In genomic region chrX:98898307-98898706, GRCm38 (mm10) we compare ENCODE assay signal across 11 mouse cellular contexts. TPM values are rescaled to one million over a fixed set of nuclear protein-coding genes. Genes with fewer than 3 reads are reported as not detected.
DNase-seq lines count a peak whose midpoint lies in the region; ATAC-seq and TF ChIP-seq lines count a peak whose summit lies in the region.
"Had no signal": no experiment of that assay in that cellular context is flagged by ENCODE, and none has a peak within 500 bp of the region (broad histone marks: within the 10 kb centered on the region; RNA-seq: fewer than 3 reads in every experiment).

No protein-coding gene starts in this region.

- H3K36me3 ChIP-seq in liver, adult 2 months (ENCODE audit: control insufficient read depth, insufficient read depth, low read length), result no peaks in the 10 kb centered on the region
- no peaks in the 10 kb centered on the region for H3K36me3 ChIP-seq in liver, embryonic 12.5 days
- H3K36me3 ChIP-seq in hindbrain, embryonic 12.5 days, result no peaks in the 10 kb centered on the region
- H3K36me3 ChIP-seq: liver, embryonic 15.5 days had no signal

- DNase-seq in liver, adult 2 months (ENCODE audit: extremely low read depth, low read depth, low spot score), result peak; percentile 43
- DNase-seq in brain, adult 2 months (ENCODE audit: low read depth, low spot score), result peak; percentile 13
- DNase-seq in gastrocnemius, postnatal 4 days (ENCODE audit: low spot score in 2 of 2), result peak; percentile 43 to 52
- DNase-seq in lung, postnatal 14 days, result peak; percentile 37
- DNase-seq in B cell, adult 2 months, result no peak
- no peak for DNase-seq in T-cell, adult 2 months (ENCODE audit: low spot score)
- DNase-seq: thymus, postnatal 25 days had no signal

- no peak for ATAC-seq in liver, embryonic 12.5 days
- ATAC-seq in hindbrain, embryonic 12.5 days (ENCODE audit: low FRiP score), result no peak

- no peaks in the 10 kb centered on the region for H3K79me2 ChIP-seq in liver, adult 2 months (ENCODE audit: control insufficient read depth, insufficient read depth, low read length)

- H3K27me3 ChIP-seq in liver, adult 2 months (ENCODE audit: control insufficient read depth, insufficient read depth, low read length), result no peaks in the 10 kb centered on the region
- H3K27me3 ChIP-seq in liver, embryonic 12.5 days (replicated peaks), result no peaks in the 10 kb centered on the region
- H3K27me3 ChIP-seq in hindbrain, embryonic 12.5 days, result no peaks in the 10 kb centered on the region
- H3K27me3 ChIP-seq: liver, embryonic 15.5 days had no signal

- no peak overlapping the region for H3K4me2 ChIP-seq in liver, embryonic 12.5 days
- no peak overlapping the region for H3K4me2 ChIP-seq in hindbrain, embryonic 12.5 days (replicated peaks)
- H3K4me2 ChIP-seq: liver, embryonic 15.5 days had no signal

- no peak overlapping the region for H3K4me3 ChIP-seq in liver, adult 2 months (ENCODE audit: insufficient read depth, low read depth, low read length)
- H3K4me3 ChIP-seq in liver, embryonic 12.5 days, result no peak overlapping the region
- H3K4me3 ChIP-seq in hindbrain, embryonic 12.5 days, result no peak overlapping the region
- H3K4me3 ChIP-seq: liver, embryonic 15.5 days had no signal

- H3K9me3 ChIP-seq in liver, embryonic 12.5 days (replicated peaks), result no peaks in the 10 kb centered on the region
- no peaks in the 10 kb centered on the region for H3K9me3 ChIP-seq in hindbrain, embryonic 12.5 days (replicated peaks)
- H3K9me3 ChIP-seq: liver, embryonic 15.5 days had no signal

- H3K27ac ChIP-seq in liver, adult 2 months (replicated peaks; ENCODE audit: insufficient read depth, low read depth, low read length), result no peak overlapping the region
- no peak overlapping the region for H3K27ac ChIP-seq in liver, embryonic 12.5 days
- H3K27ac ChIP-seq in hindbrain, embryonic 12.5 days, result no peak overlapping the region
- H3K27ac ChIP-seq: liver, embryonic 15.5 days had no signal

- no peaks in the 10 kb centered on the region for H3K4me1 ChIP-seq in liver, adult 2 months (ENCODE audit: control insufficient read depth, insufficient read depth, low read length)
- no peaks in the 10 kb centered on the region for H3K4me1 ChIP-seq in liver, embryonic 12.5 days
- H3K4me1 ChIP-seq in hindbrain, embryonic 12.5 days, result no peaks in the 10 kb centered on the region
- H3K4me1 ChIP-seq: liver, embryonic 15.5 days had no signal

- no peak for TF ChIP-seq POLR2A in liver, adult 2 months (IDR thresholded peaks at IDR 0.05; ENCODE audit: extremely low read depth, insufficient read depth, low read length)

- 42% methylated on average over 3 of the region's 3 CpGs for WGBS in liver, adult 2 months
- 65% methylated on average over 3 of the region's 3 CpGs for WGBS in liver, embryonic 12.5 days (ENCODE audit: insufficient replicate concordance)
- 84% methylated on average over 3 of the region's 3 CpGs for WGBS in hindbrain, embryonic 12.5 days

- no peak overlapping the region for H3K9ac ChIP-seq in liver, adult 2 months (ENCODE audit: low read depth, low read length)
- no peak overlapping the region for H3K9ac ChIP-seq in liver, embryonic 12.5 days
- H3K9ac ChIP-seq in hindbrain, embryonic 12.5 days, result no peak overlapping the region
- H3K9ac ChIP-seq: liver, embryonic 15.5 days had no signal

- TF ChIP-seq CTCF in liver, adult 2 months (IDR thresholded peaks at IDR 0.05; ENCODE audit: low read depth, low read length), result no peak

RNA-seq across cellular contexts. Expression of gene Ophn1, which starts 7.5 kb away (rescaled TPM):
- total RNA-seq in liver, adult 2 months (2014; rRNA removed), result 2.5 and 2.8 TPM in 2 replicates
- polyA plus RNA-seq in liver, adult 2 months (2012; rRNA removed), result 0.41 and 0.71 TPM in 2 replicates
- polyA plus RNA-seq in liver, embryonic 12.5 days (2016; fragmentation: Nextera tagmentation; extraction: Ambion mirVana), result 3.5 and 4.1 TPM in 2 replicates
- 10 to 100 TPM; 12.1 to 14.2 TPM for total RNA-seq in gastrocnemius, postnatal 4 days (2021)
- polyA plus RNA-seq in hindbrain, embryonic 12.5 days (2016; fragmentation: Nextera tagmentation; extraction: Ambion mirVana), result 31.1 and 38.1 TPM in 2 replicates
- total RNA-seq: MEL had no signal

RNA-seq across cellular contexts. Expression of gene Yipf6, which starts 37.8 kb away (rescaled TPM):
- total RNA-seq in liver, adult 2 months (2014; rRNA removed), result 35.1 and 40.5 TPM in 2 replicates
- polyA plus RNA-seq in liver, adult 2 months (2012; rRNA removed), result 11.7 and 14.9 TPM in 2 replicates
- 15.1 and 15.5 TPM in 2 replicates for polyA plus RNA-seq in liver, embryonic 12.5 days (2016; fragmentation: Nextera tagmentation; extraction: Ambion mirVana)
- total RNA-seq in gastrocnemius, postnatal 4 days (2021), result 10 to 100 TPM; 16.0 to 21.8 TPM
- 21.1 and 23.0 TPM in 2 replicates for polyA plus RNA-seq in hindbrain, embryonic 12.5 days (2016; fragmentation: Nextera tagmentation; extraction: Ambion mirVana)

Comparison
In these comparisons a context has a peak if more than half of its experiments do, and no peak if none do; other contexts are left out.
1. DNase-seq: peak in liver, adult 2 months (single experiment), brain, adult 2 months (single experiment), gastrocnemius, postnatal 4 days (2 of 2) and lung, postnatal 14 days (single experiment); none in B cell, adult 2 months (0 of 2) and T-cell, adult 2 months (single experiment).